Mouse (Mus musculus) mesoderm, embryonic 11.5 days (tissue): ENCODE results near the gene C2.

Experiments
- DNase-seq: peaks from one replicate; pipeline ENCODE4 v3.0.0-alpha.2; 2012; ENCODE audit warnings: low read depth, low spot score

The C2 gene

DNA sequence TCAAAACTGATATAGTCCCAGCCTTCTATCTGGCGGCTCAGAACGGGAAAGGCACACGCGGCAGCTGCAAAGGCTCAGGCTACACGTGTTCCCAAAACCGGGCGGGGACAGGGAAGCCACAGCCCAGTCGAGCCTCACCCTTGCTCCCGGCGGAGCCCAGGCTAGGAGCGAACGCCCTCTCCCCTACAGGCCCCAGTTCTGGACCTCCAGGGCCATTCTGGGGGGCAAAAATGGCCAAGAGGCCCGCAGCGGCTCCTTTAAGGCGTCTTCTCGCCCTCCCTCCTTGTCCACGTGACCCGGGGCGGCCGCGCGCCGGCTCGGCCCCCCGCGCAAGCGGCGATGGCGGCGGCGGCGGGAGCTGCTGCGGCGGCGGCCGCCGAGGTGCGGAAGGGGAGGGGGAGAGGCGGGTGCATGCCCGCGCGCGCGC, at the start of gene C2, which contains the start of gene Ehmt2:
Gene C2, minus strand, starts transcription at position 106 of the 427 bp plus-strand sequence.
Gene Ehmt2, plus strand, starts transcription at position 310 of the 427 bp plus-strand sequence.
- peak; percentile 82 for DNase-seq

DNA sequence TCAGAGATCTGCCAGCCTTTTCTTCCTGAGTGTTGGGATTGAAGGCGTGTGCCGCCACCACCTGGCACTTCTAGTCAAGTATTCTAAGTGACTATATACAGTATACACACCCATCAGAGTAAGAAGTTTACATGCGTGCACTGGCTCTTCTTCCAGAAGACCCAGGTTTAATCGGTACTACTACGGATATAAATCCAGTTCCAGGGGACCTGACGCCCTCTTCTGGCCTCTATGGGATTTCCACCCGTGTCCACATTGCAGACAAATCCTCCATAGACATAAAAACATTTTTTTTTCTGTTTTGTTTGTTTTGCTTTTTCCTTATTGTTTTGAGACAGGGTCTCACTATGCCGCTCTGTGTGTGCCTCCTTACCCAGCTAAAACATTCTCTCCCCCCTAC, 49.5 kb upstream of the C2 start:
- no peak for DNase-seq

DNA sequence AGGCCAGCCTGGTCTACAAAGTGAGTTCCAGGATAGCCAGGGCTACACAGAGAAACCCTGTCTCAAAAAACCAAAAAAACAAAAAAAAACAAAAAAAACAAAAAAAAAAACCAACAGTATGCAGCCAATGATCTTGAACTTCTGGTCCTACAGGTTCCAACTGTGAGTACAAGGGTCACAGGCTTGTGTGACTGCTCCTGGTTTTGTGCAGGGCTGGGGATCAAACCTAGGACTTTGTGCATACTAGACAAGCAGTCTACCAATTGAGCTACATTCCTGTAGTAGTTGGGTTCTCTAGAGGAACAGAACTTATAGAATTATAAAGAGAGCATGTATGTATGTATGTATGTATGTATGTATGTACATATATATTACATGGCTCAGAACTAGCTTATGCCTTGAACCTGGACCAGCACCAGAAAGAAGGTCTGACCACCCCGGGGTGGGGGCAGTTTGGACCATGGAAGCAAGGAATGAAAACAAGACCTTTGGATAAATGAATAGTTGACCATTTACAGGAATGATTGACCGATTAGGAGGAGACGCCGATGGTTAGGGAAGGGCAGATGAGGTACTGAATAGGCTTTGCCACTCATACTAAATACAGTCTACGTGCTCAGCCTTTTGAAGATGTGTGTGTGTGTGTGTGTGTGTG, 48.5 kb upstream of the C2 start:
- DNase-seq: no peak

DNA sequence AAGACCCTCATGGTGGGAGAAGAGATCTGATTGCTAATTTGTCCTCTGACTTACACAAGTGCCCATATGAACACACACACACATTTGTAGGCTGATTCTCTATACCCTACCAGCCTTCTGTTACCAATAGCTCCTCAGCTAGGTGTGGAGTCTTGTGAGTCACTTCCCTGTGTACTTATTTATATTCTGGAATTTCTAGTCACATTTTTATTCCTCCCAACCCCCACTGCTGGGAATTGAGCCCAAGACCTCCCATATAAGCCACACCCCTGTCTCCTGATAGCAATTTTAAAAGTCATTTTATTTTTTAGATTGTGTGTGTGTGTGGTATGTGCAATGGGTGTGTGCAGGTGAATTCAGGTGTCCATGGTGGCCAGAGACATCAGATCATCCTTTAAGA, 46.3 kb upstream of the C2 start:
- no peak for DNase-seq

DNA sequence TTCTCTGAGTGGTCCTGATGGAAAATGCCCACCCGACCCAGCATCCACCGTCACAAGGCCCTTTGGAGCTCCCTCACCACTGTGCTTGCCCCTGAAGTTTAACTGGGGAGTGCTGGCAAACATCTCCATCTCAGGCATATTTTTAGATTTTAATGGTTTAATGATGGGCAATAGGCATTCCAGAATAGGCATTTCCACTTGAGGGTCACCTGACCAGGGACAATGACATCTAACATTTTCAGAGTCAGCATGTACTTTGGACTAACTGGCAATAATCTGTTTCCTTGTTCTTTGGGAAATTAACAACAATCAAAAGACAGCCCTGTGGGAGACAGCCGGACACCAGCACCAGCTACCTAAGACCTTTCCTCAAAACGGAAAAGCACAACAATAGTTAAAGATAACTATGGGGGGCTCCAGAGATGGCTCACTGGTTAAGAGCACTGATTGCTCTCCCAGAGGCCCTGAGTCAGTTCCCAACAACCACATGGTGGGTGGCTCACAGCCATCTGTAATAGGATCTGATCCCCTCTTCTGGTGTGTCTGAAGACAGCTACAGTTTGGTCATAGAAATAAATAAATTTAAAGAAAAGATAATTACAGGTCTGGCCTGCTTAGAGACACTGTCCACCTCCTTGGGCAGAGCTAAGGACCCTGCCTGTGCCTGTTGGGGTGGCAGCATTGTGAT, 45.2 kb upstream of the C2 start:
- DNase-seq: no peak

DNA sequence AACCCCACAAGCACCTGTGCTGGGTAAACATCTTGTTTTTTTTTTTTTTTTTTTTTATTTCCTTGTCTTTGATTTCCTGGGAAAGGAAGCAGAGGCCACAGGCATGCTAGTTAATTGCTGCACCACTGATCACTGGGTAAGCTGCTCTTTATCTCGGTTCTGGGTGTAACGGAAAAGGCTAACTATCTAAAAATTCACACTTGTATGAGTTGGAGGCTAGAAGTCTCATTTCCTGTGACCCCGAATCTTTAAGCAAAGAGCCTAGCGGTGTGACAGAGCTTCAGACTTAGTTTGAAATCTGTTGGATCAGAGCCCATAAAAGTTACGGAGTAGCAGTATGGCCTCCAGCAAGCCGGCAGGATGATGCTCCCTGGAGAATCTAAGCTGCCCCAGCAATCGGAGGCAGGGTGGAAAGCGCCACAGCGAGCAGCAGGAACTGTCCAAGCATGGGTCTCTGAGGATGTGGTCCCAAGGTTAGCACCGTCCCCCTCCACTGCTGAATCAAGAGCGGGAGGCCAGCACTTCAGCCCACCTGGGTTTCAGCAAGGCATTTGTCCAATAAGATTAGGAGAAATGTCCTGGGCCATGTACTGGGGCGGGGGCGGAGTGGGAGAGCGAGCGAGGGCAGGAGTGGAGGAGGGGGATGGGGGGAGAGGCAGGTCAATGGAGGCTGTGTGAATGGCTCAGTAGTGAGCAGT, 43.4 kb upstream of the C2 start:
- DNase-seq: no peak

DNA sequence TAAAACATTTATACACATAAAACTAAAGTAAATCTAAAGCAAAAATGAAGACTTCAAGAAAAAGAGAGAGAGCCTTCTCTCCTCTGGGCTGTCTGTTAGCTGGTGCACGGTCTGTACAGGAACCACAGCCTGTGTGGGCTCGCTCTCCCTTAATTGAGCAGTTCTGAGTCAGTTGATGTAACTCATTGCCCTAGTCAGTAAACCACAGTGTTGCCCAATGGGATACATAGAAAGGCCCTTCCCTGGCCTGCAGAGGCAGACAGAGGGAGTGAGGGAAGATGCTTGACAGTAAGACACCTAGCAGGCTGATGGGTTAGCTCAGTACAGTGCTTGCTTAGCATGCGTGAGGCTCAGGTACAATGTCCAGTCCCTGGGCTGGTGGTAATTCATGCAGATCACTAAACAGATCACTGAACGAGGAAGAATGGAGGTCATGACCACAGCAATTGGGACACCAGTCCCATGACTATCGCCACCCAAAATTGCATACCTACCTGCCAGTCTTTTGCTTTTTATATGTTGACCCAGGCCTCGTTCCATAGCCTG, 40.0 kb upstream of the C2 start:
- no peak for DNase-seq

DNA sequence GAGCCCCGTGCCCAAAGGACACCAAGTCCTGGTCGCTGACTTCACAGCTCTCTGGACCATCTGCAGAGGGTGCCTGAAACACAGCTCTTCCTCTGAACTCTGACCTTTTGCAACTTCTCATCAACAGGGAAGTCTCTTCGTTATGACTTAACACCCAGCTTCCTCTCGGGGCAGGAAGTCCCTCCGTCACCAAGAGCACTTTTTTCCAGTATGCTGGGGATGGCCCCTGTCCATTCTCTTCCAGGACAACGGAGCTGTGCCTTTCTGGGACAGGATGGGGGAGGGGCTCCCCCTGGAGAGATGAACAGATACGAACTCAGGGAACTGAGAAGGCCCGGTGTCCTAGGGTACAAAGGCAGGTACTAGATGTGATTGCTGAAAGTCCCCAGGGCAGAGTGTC, 36.8 kb upstream of the C2 start:
- no peak for DNase-seq

DNA sequence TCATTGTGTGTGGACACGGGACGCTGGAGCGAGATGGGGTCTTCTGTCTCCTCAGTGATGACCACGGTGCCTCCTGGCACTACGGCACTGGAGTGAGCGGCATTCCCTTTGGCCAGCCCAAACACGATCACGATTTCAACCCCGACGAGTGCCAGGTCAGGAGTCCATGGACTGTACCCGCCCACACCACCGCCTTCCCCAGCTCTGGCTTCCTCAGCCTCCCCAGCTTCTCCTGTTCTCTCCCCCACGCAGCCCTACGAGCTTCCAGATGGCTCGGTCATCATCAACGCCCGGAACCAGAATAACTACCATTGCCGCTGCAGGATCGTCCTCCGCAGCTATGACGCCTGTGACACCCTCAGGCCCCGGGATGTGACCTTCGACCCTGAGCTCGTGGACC, 36.0 kb upstream of the C2 start:
- no peak for DNase-seq

DNA sequence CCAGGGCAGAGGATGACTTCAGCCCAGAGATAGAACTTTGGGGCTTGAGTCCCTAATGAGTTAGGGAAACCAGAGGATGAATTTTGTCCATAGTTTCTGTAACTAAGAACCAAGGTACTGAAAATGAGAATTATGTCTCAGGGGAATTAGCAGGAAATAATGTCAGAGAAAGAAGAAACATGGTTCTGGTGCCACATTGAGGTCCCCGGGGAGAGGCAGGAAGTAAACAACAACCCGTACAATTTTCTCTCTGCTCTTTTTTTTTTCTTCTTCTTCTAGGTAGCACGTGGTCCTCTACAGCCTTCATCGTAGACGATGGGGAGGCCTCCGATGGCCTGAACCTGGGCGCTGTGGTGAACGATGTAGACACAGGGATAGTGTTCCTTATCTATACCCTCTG, 34.2 kb upstream of the C2 start:
- DNase-seq: no peak

DNA sequence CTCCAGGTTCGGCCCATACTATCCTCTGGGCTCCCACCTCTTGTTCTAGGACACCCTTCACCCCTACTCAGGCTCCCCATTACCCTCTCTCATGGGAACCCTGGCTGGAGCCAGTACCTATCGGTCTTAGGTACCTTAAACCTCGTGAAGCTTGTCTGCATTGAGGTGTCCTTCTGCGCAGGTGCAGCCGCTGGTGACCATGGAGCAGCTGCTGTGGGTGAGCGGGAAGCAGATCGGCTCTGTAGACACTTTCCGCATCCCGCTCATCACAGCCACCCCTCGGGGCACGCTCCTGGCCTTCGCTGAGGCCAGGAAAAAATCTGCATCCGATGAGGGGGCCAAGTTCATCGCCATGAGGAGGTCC, 33.7 kb upstream of the C2 start:
- DNase-seq: no peak

DNA sequence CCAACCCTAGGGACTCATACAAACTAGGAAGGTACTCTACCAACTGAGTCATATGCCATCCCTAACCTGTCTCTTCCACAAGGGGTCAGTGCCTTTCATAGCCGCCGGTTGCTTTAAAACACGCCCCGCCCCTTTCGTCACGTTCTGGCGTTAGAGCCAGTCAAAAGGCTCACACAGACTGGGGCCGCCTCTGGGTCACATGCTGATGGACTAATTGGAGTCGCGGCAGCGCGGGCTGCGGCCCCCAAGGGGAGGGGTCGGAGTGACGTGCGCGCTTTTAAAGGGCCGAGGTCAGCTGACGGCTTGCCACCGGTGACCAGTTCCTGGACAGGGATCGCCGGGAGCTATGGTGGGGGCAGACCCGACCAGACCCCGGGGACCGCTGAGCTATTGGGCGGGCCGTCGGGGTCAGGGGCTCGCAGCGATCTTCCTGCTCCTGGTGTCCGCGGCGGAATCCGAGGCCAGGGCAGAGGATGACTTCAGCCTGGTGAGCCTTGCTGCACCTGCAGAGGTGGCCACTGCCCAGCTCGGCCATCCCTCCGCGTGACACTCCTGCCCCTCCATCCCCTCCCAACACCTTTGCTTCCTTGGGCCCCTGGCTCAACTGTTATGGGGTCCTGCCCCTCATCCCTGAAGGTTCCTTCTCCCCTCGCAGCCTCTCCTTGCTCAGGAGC, 33.1 kb upstream of the C2 start, which contains the start of gene Neu1:
Gene Neu1, plus strand, starts transcription at position 193 of the 674 bp plus-strand sequence.
- DNase-seq: peak; percentile 97

DNA sequence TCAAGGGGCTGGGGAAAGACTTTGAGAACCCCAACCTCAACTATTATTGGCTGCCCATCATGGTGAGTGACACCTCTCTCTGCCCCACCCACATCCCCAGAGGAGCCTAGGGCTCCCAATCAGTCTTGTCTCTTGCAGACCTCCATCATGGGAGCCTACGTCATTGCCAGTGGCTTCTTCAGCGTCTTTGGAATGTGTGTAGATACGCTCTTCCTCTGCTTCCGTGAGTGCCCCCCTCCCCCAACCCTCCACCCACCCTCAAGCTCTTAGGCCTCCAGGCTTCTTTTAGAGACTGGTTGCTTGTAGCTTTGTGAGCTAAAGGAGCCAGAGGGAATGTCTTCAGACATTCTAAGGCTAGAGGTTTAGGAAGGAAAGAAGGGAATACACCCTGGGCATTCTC, 30.8 kb upstream of the C2 start:
- no peak for DNase-seq

DNA sequence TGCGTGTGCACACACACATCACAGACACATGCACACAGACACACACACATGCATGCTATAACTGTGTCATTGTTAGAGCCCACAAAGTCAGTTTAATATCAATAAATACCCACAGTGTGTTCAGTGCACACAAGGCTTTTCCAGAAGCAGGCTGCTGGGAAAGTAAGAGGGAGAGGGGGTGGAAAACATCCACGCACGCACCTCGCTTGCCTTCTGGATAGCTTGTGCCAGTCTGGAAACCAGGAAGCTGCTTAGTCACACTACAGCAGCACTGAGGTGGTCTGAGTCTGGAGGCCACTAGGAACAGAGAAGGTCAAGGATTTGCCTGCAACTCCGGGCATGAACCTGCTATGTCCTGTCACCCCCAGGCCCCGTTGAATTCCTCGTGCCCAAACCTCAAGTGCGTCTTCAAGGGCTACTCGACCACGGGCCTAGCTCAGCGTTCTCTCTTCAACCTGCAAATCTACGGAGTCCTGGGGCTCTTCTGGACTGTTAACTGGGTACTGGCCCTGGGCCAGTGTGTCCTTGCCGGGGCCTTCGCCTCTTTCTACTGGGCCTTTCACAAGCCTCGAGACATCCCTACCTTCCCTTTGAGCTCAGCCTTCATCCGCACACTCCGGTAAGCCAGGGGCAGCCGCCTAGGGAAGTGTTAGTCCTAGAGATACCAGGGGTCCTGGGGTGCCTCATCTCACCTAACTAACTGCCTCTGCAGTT, 29.4 kb upstream of the C2 start:
- DNase-seq: no peak

DNA sequence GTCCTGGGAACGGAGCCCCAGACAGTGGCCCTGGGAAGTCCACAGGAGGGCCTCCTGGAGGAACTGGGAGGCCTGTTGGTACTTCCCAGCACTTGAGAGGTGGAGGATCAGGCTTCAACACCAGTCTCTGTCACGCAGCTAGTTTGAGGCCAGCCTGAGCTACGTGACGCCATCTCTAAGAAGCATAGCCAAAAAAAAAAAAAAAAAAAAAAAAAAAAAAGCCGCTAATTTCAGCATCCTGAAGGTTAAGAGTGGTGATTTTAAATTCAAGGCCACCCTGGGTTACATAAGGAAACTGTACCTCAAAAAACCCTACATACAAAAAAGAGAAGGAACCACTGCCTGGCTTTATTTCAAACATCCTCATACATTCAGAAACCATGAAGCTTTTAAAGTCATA, 26.2 kb upstream of the C2 start:
- no peak for DNase-seq

DNA sequence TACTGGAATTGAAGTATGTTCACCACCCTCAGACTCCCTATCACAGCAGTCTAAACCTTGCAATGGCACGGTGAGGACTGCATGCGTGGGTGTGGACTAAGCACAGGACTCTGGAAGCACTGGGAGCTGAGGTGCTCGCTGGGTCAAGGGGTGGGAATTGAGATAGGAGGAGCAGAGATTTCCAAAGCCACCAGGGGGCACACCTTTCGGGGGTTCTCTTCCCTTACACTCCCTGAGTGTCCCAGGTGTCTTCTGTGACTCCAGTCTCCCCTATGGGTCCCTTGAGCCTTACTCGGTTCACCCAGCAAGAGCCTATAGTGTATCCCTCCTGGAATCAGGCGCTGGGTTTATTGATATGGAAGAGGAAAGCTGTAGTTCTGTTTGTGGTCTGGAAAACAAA, 24.9 kb upstream of the C2 start:
- DNase-seq: no peak

DNA sequence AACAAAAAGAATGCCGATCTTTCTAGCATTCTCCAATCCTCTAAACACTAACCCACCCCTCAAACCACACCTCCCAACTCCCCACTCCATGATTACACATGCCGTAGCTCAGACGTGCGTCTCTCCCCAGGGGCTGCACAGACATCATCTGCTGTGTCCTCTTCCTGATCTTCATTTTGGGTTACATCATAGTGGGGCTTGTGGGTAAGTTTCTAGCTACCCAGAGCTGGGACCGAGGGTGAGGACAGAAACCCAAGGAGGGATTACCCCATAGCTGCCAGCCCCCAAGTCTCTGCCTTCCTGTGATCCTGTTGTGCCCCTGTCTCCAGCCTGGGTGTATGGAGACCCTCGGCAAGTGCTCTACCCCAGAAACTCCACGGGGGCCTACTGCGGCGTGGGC, 19.1 kb upstream of the C2 start:
- DNase-seq: no peak

DNA sequence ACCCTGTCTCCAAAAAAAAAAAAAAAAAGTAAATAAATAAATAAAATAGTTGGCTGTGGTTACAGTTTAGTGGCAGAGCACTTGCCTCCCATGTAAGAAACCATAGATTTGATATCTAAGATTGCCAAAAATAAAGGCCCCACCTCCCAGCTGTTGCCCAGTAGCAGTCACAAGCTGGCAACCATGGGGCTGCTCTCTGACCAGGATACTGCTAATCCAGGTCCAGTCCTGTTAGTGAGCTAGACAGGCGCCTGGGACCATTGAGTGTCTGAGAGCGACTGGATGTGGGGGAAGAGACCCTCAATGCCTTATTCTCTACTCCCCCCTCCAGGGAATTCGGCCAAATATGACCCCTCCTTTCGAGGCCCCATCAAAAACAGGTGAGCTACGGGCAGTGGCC, 18.3 kb upstream of the C2 start:
- DNase-seq: no peak

DNA sequence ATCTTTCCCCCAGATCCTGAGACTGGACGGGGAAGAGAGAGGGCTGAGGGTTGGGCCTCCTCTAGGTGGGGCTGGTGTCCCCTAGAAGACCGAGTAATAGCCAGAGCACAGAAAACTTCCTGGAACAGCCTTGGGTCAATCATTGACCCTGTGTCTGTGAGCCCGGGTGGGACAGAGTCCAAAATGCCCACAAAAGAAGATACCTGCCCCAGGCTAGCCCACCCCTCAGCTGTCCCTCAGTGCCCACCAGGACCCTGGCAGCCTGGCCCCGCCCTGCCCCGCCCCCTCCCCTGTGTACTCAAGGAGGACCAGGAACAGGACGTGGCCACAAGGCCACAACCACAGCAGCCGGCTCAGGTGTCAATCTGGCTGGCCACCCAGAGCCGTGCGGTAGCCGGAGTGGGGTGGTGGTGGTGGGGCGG, 17.4 kb upstream of the C2 start:
- DNase-seq: no peak

DNA sequence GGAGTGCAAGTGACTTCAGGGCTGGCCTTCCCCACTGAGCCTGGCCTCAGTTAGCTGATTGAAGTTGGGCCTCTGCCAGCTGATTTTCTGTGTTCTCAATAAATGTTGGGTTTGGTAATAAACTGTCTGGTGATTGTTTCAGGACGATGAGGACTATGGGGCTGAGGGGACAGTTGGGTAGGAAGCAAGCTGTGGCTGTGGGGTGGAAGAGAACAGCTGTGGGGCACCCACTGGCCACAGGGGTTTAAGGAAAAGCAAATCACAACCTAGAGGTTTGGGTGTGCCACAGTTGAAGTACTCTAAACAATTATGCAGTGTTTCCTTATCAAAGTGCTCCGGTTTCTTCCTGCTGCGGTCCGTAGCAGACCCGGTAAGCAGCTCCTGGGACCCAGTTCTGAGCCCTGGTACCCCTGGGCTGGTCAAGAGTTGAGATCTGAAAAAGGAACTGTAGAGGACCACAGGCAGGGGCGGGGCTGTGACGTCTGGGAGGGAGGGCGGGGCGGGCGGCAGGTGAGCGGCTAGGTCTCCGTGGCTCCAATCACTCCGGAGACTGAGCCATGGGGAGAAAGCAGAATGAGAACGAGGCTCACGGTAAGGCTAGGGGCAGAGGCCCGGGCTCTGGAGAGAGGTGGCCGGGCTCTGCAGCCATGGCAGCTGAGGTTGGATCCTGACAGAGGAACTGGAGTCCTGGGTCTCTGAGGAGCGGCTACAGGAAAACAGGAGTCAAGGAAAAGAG, 16.0 kb upstream of the C2 start, which contains the start of gene Slc44a4:
Gene Slc44a4, plus strand, starts transcription at position 537 of the 736 bp plus-strand sequence.
- no peak for DNase-seq

DNA sequence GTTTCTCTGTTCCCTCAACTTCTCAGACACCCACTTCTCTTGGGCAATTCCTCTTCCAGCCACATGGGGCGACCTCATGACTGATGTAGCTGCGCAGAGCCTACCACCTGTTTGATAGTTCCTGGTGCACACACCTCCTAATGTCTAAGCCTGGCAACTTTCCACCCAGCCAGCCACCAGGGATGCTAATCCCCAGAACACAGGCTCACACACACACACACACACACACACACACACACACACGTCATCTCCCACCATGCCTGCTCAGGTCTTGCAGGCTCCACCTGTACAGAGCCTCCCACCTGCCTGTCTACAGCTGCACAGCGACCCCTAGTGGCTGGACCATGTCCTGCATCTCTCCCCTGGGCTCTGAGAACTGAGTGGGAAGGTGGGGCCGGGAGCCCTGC, 13.9 kb upstream of the C2 start:
- peak; percentile 72 for DNase-seq
